Mouse (Mus musculus) telencephalon, adult 2 months (tissue): ENCODE data around the gene Olfr1177-ps.

Experiments
- DNase-seq: peaks from one replicate; pipeline ENCODE4 v3.0.0-alpha.2; 2011; ENCODE audit warnings: low read depth, low spot score

Olfr1177-ps gene

DNA sequence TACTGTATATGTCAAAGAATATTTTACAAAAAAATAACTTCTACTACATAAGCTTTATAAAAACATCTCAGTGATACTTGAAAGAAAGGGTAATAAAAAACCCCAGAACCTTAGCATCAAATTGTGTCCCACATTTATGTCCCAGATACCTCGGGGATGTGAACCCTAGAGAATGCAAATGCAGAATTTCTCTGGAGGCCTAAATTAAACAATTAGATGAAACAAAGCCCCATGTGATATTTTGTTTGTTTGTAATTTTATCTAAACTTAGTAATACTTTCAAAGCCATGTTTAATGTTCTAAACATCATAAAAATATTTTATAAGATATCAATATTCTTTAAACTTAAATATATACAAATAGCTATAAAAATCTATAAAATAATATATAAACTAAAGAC is at the start of gene Olfr1177-ps:
TSS of gene Olfr1177-ps (minus strand) at position 101 of the 400 bp plus-strand sequence.
- DNase-seq: no peak

DNA sequence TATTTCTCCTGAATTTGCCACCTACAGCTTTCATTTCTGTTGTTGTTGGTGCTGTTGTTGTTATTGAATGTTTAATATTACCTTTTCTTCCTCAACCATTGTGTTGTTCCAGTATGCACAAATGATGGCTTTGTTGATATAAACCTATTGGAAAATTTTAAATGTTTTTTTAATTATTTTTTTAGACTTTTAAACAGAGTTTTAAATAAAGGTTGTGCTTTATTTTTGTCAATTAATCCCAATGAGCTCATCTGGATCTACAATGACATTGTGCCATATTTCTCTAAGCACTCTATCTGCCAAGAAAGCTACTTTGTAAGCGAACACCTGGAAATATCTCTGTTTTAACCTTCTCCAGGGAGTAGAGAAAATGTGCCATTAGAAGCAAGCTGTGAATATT is 40.5 kb upstream of the Olfr1177-ps start, which contains the start of gene Olfr1178:
TSS of gene Olfr1178 (plus strand) at position 301 of the 400 bp plus-strand sequence.
- DNase-seq: no peak

DNA sequence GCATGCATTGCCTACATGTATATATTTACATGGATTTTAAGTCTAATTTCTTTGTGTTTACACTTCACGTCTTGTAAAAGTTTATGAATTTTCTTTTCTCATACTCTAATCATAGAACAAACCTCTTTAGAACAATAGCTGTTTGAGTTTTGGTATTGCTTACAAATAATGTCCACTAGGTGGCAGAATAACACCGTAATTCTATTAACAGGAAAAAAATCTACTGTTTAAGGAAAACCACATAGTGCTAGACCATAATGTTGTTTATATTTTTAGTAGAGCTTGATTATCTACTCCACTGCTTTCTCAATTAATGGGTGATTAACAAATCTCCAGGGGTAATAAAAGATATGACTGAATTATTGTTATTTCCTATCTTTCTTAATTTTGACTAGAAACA is 10.0 kb upstream of the Olfr1177-ps start:
- no peak for DNase-seq

DNA sequence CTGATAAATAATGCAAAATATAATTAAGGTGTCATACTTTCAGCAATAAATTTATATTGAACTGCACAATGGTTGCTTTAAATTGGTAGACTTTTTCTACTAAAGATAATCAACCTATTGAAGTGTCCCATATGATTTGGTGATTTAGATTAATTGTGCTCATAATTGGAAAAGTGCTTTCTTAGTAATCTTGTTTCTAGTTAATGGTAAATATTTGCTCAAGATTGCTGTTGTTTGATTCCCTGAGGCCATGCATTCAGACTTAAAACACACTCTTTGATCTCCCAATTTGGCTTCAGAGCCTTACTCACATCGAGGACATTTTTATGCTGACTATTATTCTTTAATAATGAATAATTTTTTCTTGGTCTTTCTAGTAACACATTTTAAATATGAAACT is 9.9 kb downstream of the Olfr1177-ps start, which contains the start of gene Olfr1176:
TSS of gene Olfr1176 (plus strand) at position 301 of the 400 bp plus-strand sequence.
- DNase-seq: no peak

DNA sequence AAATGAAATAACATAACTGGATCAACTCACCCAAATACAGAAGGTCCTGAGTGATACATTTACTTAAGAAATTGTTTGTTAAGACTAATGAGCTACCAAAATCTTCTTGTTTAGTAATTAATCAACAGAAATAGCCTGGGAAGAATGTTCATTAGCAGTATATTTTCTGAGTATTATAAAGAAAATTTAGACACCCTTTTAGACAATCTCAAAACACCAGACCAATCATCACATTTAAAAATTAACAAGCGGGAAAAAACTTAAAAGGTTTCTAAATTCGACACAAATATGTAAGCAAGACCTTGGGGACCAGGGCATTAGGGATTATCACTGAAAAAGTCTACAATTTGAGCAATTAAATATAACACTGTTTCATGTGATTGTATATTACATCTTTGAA is 19.2 kb downstream of the Olfr1177-ps start, which contains the start of gene Olfr1175-ps:
TSS of gene Olfr1175-ps (minus strand) at position 101 of the 400 bp plus-strand sequence.
- DNase-seq: no peak

DNA sequence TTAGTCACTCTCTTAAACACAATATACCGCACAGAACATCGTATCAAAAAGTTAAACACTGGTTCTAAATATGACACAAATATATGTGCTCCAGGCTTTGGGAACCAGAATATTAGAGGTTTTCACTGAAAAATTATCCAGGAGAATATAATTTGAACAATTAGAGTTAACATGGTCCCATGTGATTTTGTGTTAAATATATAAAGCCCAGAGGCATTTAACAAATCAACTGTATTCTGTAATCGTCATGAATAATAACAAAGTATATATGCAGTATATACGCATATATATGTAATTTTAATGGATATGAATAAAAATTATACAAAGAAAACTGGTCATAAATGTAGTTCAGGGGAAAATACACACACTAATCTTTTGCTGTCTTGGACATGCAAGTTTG is 31.3 kb downstream of the Olfr1177-ps start, which contains the start of gene Olfr1174-ps:
TSS of gene Olfr1174-ps (minus strand) at position 101 of the 400 bp plus-strand sequence.
- no peak for DNase-seq
